Mouse (Mus musculus): ENCODE data around the gene Vmn1r1.

DNA sequence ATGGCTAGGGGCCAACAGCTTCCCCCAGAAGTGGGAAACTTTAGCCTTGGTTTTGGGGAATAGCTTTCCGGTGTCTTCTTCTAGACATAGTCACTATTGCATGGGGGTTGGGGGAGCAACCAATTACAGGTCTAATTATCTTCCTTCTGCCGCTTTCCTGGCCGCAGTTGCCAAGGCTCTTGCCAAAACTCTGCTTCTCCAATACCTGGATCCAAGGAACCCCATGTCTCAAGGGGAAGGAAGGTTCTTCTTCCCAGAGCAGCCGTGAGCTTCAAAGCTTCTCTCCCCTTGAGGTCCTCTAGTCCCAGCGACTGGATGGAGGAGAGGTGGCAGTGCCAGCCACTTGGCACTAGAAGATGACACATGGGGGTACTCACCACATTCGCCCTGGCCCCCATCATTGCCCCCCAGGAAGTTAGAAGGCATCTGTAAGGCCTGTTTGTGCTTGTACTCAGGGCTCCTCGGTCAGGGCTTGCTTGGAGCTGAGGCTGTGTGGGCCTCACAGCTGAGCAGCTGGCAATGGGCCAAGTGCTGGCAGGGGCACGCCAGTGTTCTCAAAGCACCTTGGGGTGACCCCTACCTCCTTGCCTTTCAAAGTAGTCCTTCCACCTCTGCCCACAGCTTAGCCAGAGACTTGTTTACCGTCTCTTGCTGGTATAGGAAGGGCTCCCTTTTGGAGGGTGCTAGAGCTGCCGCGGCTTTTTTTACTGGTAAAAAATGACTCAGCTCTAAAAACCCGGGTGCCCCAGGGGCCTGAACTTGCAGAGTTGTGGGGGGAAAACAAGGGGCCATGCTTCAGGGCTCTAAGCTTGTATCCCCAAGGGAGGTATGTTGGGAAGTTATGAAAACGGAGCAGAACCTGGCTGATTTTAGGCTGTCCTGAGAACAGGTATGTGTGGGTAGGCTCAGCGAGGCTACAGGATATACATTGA lies 52.6 kb downstream of the Vmn1r1 start:
- no peak for TF ChIP-seq CTCF (IDR thresholded peaks at IDR 0.05; ENCODE audit: insufficient read depth, low read length)
- no peak for TF ChIP-seq POLR2A (IDR thresholded peaks at IDR 0.05; ENCODE audit: borderline replicate concordance, extremely low read depth, low read depth, low read length)
